Mouse (Mus musculus) cerebellum, adult 11-12 months (tissue): ENCODE results near the gene Olfr220.

Experiments
- DNase-seq: peaks from one replicate; pipeline ENCODE4 v3.0.0; 2022

The Olfr220 gene

GRCm38 (mm10) chr1:174441782-174442181 is at the start of gene Olfr220:
TSS of gene Olfr220 (plus strand) at chr1:174442082.
- DNase-seq = no peak

GRCm38 (mm10) chr1:174422959-174423358 is 18.9 kb upstream of the Olfr220 start:
- DNase-seq = no peak

GRCm38 (mm10) chr1:174423764-174424163 is 18.1 kb upstream of the Olfr220 start, which contains the start of gene Olfr414:
TSS of gene Olfr414 (plus strand) at chr1:174424064.
- DNase-seq = no peak

GRCm38 (mm10) chr1:174426180-174426986 is 15.5 kb upstream of the Olfr220 start:
- no peak for DNase-seq

- no peak for DNase-seq
Measured at GRCm38 (mm10) chr1:174427402-174427801, 14.5 kb upstream of the Olfr220 start.

GRCm38 (mm10) chr1:174428407-174428806 is 13.5 kb upstream of the Olfr220 start:
- DNase-seq = no peak

- DNase-seq = no peak
Measured at GRCm38 (mm10) chr1:174434121-174434520, 7.8 kb upstream of the Olfr220 start.

- no peak for DNase-seq
Measured at GRCm38 (mm10) chr1:174455100-174455499, 13.2 kb downstream of the Olfr220 start.

GRCm38 (mm10) chr1:174465385-174465784 is 23.5 kb downstream of the Olfr220 start:
- no peak for DNase-seq

GRCm38 (mm10) chr1:174466240-174466639 is 24.4 kb downstream of the Olfr220 start:
- no peak for DNase-seq

GRCm38 (mm10) chr1:174469736-174470135 is 27.9 kb downstream of the Olfr220 start:
- DNase-seq = peak; percentile 20

GRCm38 (mm10) chr1:174482567-174482966 is 40.7 kb downstream of the Olfr220 start:
- no peak for DNase-seq

- no peak for DNase-seq
Measured at GRCm38 (mm10) chr1:174500064-174500463, 58.2 kb downstream of the Olfr220 start.
